Mouse (Mus musculus) olfactory bulb, adult 2 months (tissue): ENCODE measurements around the gene Cd36. TPM values are rescaled to one million over a fixed set of nuclear protein-coding genes. Genes with fewer than 3 reads are reported as not detected.

ENCODE experiments used
- H3K27ac ChIP-seq: fragments of 200-500 bp; 2 replicates; pipeline ENCODE4 v1.5.1; 2012; ENCODE audit warnings: low read depth, low read length; ENCODE audit not compliant: insufficient read depth
- H3K4me1 ChIP-seq: fragments of 200-500 bp; 2 replicates; pipeline ENCODE4 v1.6.1; 2012; ENCODE audit warnings: low read length; ENCODE audit not compliant: control insufficient read depth, insufficient read depth
- H3K4me3 ChIP-seq: fragments of 200-500 bp; 2 replicates; pipeline ENCODE4 v1.5.1; 2012; ENCODE audit warnings: mild to moderate bottlenecking, low read depth, low read length, moderate library complexity; ENCODE audit not compliant: insufficient read depth
- CTCF ChIP-seq: fragments of 200-500 bp; IDR thresholded peaks from 2 replicates; pipeline ENCODE4 v1.5.1; 2012; ENCODE audit warnings: low read depth, mild to moderate bottlenecking, low read length, moderate library complexity; ENCODE audit not compliant: insufficient read depth
- POLR2A ChIP-seq: fragments of 200-500 bp; IDR thresholded peaks from 2 replicates; pipeline ENCODE4 v1.6.1; 2012; ENCODE audit warnings: mild to moderate bottlenecking, low read depth, low read length, moderate library complexity; ENCODE audit not compliant: insufficient read depth
- WGBS: fragments of 180-500 bp; shearing (Covaris S2); methylation state at CpG from one replicate; pipeline ENCODE4 v1.1.7; 2018; 5-methylcytosine and 5-hydroxymethylcytosine counted together
- polyA plus RNA-seq: library from polyadenylated mRNA; stranded (reverse); fragments of >200 nt; gene quantifications from 2 replicates; pipeline ENCODE4 v1.2.4, GENCODE M21; 2012; ENCODE audit warnings: low replicate concordance; ENCODE audit not compliant: missing spikeins, insufficient read depth, insufficient read length

Cd36 gene
- polyA plus RNA-seq, 1 experiment, result not detected

DNA sequence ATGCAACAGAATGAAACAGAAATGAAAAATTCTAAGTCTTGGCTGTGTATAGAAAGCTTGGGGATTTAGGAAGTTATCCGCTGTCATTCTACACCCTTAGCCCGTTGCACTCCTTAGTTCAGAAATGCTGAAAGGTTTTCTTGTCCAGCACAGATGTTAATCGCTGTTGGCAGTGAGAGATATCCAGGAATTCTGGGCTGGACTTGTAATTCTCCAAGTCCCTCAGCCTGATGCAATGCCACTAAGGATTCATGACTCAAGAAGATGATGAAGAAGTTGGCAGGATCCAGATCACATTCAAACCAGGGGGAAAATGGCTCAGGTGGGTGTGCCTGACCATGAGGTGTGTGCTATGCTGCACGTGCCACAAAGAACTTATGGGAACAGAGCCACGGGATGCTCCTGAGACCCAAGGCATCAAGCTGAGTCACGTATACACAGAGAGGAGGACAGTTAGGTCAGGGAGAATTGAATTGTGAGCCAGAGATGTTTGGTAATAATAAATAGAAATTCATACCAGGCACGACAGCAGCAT is 135.1 kb downstream of the Cd36 start:
- Histone ChIP-seq H3K4me3 (no peak overlapping the region), H3K27ac (no peak overlapping the region), H3K4me1 (no peaks in the 10 kb centered on the region)
- 89% methylated on average over 7 of the region's 7 CpGs for WGBS
- TF ChIP-seq POLR2A, result no peak
- TF ChIP-seq CTCF, result no peak

DNA sequence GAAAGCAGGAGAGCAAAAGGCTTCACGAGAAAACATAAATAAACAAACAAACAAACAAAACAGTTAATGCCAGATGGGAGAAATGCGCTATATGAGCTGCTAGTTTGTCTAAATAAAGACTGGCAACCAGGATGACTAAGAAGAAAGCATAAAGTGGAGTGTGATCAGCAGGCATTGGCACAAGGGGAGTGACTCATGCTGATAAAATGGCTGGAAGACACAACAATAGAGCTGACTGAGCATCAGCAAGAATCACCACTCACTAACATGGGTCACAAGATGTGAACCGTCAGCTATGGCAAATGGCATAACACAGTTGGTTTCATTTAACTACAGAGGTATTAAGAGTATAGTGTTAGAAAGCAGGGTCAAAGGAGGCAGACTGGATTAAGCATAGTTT is 140.3 kb downstream of the Cd36 start:
- 66% methylated on average over 3 of the region's 3 CpGs for WGBS
- no peak overlapping the region for H3K27ac ChIP-seq
- no peaks in the 10 kb centered on the region for H3K4me1 ChIP-seq
- TF ChIP-seq POLR2A, result no peak
- no peak for TF ChIP-seq CTCF
- no peak overlapping the region for H3K4me3 ChIP-seq

DNA sequence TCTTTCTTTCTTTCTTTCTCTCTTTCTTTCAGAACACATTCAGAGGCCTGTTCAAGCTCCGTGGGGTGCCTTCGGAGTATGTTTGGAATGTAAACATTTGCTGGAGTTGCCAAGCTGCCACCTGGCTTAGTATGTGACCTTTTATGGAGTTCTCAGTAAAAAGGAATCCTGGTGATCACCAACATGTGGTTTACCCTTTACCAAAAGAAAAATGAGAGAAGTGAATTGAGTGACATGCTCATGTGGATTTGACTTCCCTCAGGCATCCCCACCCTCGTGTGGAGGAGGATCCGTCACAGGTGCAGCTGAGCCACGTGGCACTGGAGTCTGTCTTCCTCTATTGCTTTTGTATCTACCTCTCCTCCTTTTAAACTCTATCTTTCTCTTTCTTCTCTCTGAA is 141.5 kb downstream of the Cd36 start:
- H3K4me1 ChIP-seq, result no peaks in the 10 kb centered on the region
- no peak overlapping the region for H3K4me3 ChIP-seq
- H3K27ac ChIP-seq, result no peak overlapping the region
- no peak for TF ChIP-seq CTCF
- no peak for TF ChIP-seq POLR2A
- 48% methylated on average over 5 of the region's 5 CpGs for WGBS

DNA sequence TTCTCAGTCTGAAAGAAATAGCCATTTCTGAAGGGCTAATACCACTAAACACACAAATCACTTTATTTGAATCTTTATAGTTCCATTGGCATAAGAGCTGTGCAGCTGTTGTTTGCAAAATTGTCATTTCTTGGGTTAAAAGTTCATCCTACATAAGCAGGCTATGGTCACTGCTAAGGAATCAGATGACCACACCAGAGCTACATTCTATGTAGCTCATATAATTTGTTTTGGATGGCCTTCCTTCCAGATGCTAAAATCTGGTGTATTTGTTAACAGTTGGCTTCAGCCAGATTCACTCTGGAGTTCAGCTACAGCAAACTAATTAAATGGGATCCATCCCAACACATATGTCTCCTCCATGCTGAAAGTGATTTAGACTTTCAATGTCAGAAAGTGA is 142.1 kb downstream of the Cd36 start:
- no peak overlapping the region for H3K27ac ChIP-seq
- no peak overlapping the region for H3K4me3 ChIP-seq
- H3K4me1 ChIP-seq, result no peaks in the 10 kb centered on the region
- TF ChIP-seq POLR2A, result no peak
- TF ChIP-seq CTCF, result no peak

DNA sequence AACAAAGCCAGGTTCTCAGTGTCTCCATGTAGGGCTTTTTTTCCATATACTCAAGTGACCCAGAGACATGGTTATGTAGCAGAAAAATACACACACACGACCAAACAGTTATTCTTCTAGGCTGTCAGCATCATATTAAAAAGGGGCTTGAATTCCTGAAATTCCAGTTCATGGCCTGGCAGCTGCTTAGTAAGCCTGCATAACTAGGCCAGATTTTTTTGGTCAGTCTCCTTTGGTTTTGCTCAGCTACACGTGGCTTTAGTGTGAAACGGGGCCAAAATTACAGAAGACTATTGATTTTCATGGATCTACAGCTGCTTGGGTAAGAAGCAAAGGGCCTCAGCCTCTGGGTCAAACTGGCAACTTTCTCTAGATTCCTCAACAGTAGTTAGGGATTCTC is 148.8 kb downstream of the Cd36 start:
- Histone ChIP-seq H3K27ac (no peak overlapping the region), H3K4me1 (no peaks in the 10 kb centered on the region), H3K4me3 (no peak overlapping the region)
- no peak for TF ChIP-seq CTCF
- TF ChIP-seq POLR2A, result no peak
- WGBS, result 66% methylated on average over 3 of the region's 3 CpGs

Other genes with a start within 250 kb of the Cd36 start
- gene Gnat3, start 73.7 kb upstream of the Cd36 start, polyA plus RNA-seq, result not detected in 2 replicates